Mouse (Mus musculus) neural tube, embryonic 10.5 days (tissue): ENCODE data around the gene Mmp9.

Experiments used
- DNase-seq: peaks from one replicate; pipeline ENCODE4 v3.0.0-alpha.2; 2017; ENCODE audit warnings: low spot score; ENCODE audit errors: extremely low spot score

Mmp9 gene

GRCm38 (mm10) chr2:164912151-164912550, 28.4 kb upstream of the Mmp9 start:
- DNase-seq: peak; percentile 32

- no peak for DNase-seq
Observed at GRCm38 (mm10) chr2:164912749-164913427, 27.7 kb upstream of the Mmp9 start.

GRCm38 (mm10) chr2:164913428-164913786, 27.2 kb upstream of the Mmp9 start:
- no peak for DNase-seq

GRCm38 (mm10) chr2:164916820-164917219, 23.8 kb upstream of the Mmp9 start:
- no peak for DNase-seq

- DNase-seq: no peak
Observed at GRCm38 (mm10) chr2:164917371-164917770, 23.2 kb upstream of the Mmp9 start.

- DNase-seq: no peak
Observed at GRCm38 (mm10) chr2:164918325-164918724, 22.3 kb upstream of the Mmp9 start.

GRCm38 (mm10) chr2:164921984-164922383, 18.6 kb upstream of the Mmp9 start:
- DNase-seq: no peak

GRCm38 (mm10) chr2:164923291-164923690, 17.3 kb upstream of the Mmp9 start:
- no peak for DNase-seq

GRCm38 (mm10) chr2:164924100-164924857, 16.3 kb upstream of the Mmp9 start:
- peak; percentile 74 for DNase-seq

GRCm38 (mm10) chr2:164930706-164931581, 9.6 kb upstream of the Mmp9 start:
- no peak for DNase-seq

- no peak for DNase-seq
Observed at GRCm38 (mm10) chr2:164933534-164933933, 7.0 kb upstream of the Mmp9 start.

- DNase-seq: no peak
Observed at GRCm38 (mm10) chr2:164935991-164936390, 4.6 kb upstream of the Mmp9 start.

GRCm38 (mm10) chr2:164938146-164939091, 2.2 kb upstream of the Mmp9 start:
- no peak for DNase-seq

GRCm38 (mm10) chr2:164939106-164939505, 1.5 kb upstream of the Mmp9 start:
- no peak for DNase-seq

- DNase-seq: no peak
Observed at GRCm38 (mm10) chr2:164942692-164943290, 2.2 kb downstream of the Mmp9 start.

- no peak for DNase-seq
Observed at GRCm38 (mm10) chr2:164947506-164947905, 6.9 kb downstream of the Mmp9 start.

GRCm38 (mm10) chr2:164947930-164948329, 7.3 kb downstream of the Mmp9 start:
- DNase-seq: no peak

- no peak for DNase-seq
Observed at GRCm38 (mm10) chr2:164948962-164949361, 8.4 kb downstream of the Mmp9 start.

- DNase-seq: no peak
Observed at GRCm38 (mm10) chr2:164950501-164950900, 9.9 kb downstream of the Mmp9 start.

GRCm38 (mm10) chr2:164951745-164952144, 11.2 kb downstream of the Mmp9 start:
- DNase-seq: no peak
